Mouse (Mus musculus): ENCODE measurements around the gene St5. TPM values are rescaled to one million over a fixed set of nuclear protein-coding genes. Genes with fewer than 3 reads are reported as not detected.

Gene St5
- polyA plus RNA-seq, 1 experiment from 2014 or later = 58.9 TPM

GRCm38 (mm10) chr7:109617838-109618237, 85.6 kb downstream of the St5 start:
- ATAC-seq = no peak
- Histone ChIP-seq H3K27ac (ENCODE audit: low read length) (peak overlapping the region; percentile 89; the same call in 1 of the 2 replicates), H3K9me3 (ENCODE audit: low read length) (no peaks in the 10 kb centered on the region), H3K4me3 (ENCODE audit: low read depth, low read length) (no peak overlapping the region), H3K9ac (replicated peaks; ENCODE audit: low read depth) (no peak overlapping the region), H3K4me2 (replicated peaks; ENCODE audit: low read depth, low read length) (no peak overlapping the region), H3K27me3 (replicated peaks; ENCODE audit: insufficient read depth, low read length) (no peaks in the 10 kb centered on the region), H3K36me3 (ENCODE audit: insufficient read depth, low read length) (no peaks in the 10 kb centered on the region), H3K4me1 (ENCODE audit: insufficient read depth, low read depth, low read length) (peaks cover 55% of the 10 kb centered on the region)
- peak; percentile 50 for DNase-seq (ENCODE audit: low spot score)
- TF ChIP-seq CTCF (IDR thresholded peaks at IDR 0.05) (no peak), EP300 (IDR thresholded peaks at IDR 0.05) (no peak)
- WGBS = 29% methylated on average over 3 of the region's 3 CpGs

GRCm38 (mm10) chr7:109616034-109616979, 87.1 kb downstream of the St5 start:
- DNase-seq (ENCODE audit: low spot score) (peak; percentile 97), ATAC-seq (peak; percentile 91)
- H3K9ac ChIP-seq (replicated peaks; ENCODE audit: low read depth) = peak overlapping the region; percentile 52
- H3K4me2 ChIP-seq (replicated peaks; ENCODE audit: low read depth, low read length) = peak overlapping the region; percentile 72
- WGBS = 5% methylated on average over 25 of the region's 25 CpGs
- 0 out of 2 replicates have a peak, but pooled peaks have one; percentile 27 for TF ChIP-seq EP300 (IDR thresholded peaks at IDR 0.05)
- TF ChIP-seq CTCF (IDR thresholded peaks at IDR 0.05) = no peak
- H3K36me3 ChIP-seq (ENCODE audit: insufficient read depth, low read length) = no peaks in the 10 kb centered on the region
- peak overlapping the region; percentile 47 for H3K4me3 ChIP-seq (ENCODE audit: low read depth, low read length)
- no peaks in the 10 kb centered on the region for H3K9me3 ChIP-seq (ENCODE audit: low read length)
- no peaks in the 10 kb centered on the region for H3K27me3 ChIP-seq (replicated peaks; ENCODE audit: insufficient read depth, low read length)
- peak overlapping the region; percentile 89 for H3K27ac ChIP-seq (ENCODE audit: low read length)
- peaks cover 54% of the 10 kb centered on the region for H3K4me1 ChIP-seq (ENCODE audit: insufficient read depth, low read depth, low read length)

GRCm38 (mm10) chr7:109615601-109616000, 87.8 kb downstream of the St5 start:
- H3K27me3 ChIP-seq (replicated peaks; ENCODE audit: insufficient read depth, low read length) = no peaks in the 10 kb centered on the region
- WGBS = 26% methylated on average over 4 of the region's 4 CpGs
- peak overlapping the region; percentile 47 for H3K4me3 ChIP-seq (ENCODE audit: low read depth, low read length)
- ATAC-seq (no peak), DNase-seq (ENCODE audit: low spot score) (no peak)
- no peak for TF ChIP-seq CTCF (IDR thresholded peaks at IDR 0.05)
- TF ChIP-seq EP300 (IDR thresholded peaks at IDR 0.05) = no peak
- H3K4me2 ChIP-seq (replicated peaks; ENCODE audit: low read depth, low read length) = peak overlapping the region; percentile 72
- peak overlapping the region; percentile 89 for H3K27ac ChIP-seq (ENCODE audit: low read length)
- no peaks in the 10 kb centered on the region for H3K9me3 ChIP-seq (ENCODE audit: low read length)
- H3K4me1 ChIP-seq (ENCODE audit: insufficient read depth, low read depth, low read length) = peaks cover 55% of the 10 kb centered on the region
- H3K9ac ChIP-seq (replicated peaks; ENCODE audit: low read depth) = peak overlapping the region; percentile 52
- no peaks in the 10 kb centered on the region for H3K36me3 ChIP-seq (ENCODE audit: insufficient read depth, low read length)

- no peak for TF ChIP-seq CTCF (IDR thresholded peaks at IDR 0.05)
- Histone ChIP-seq H3K36me3 (ENCODE audit: insufficient read depth, low read length) (no peaks in the 10 kb centered on the region), H3K9ac (replicated peaks; ENCODE audit: low read depth) (peak overlapping the region; percentile 13), H3K4me2 (replicated peaks; ENCODE audit: low read depth, low read length) (peak overlapping the region; percentile 72), H3K4me3 (ENCODE audit: low read depth, low read length) (peak overlapping the region; percentile 47), H3K27ac (ENCODE audit: low read length) (peak overlapping the region; percentile 89), H3K9me3 (ENCODE audit: low read length) (no peaks in the 10 kb centered on the region), H3K27me3 (replicated peaks; ENCODE audit: insufficient read depth, low read length) (no peaks in the 10 kb centered on the region), H3K4me1 (ENCODE audit: insufficient read depth, low read depth, low read length) (peaks cover 60% of the 10 kb centered on the region)
- no peak for ATAC-seq
- WGBS = 12% methylated on average over 4 of the region's 4 CpGs
- DNase-seq (ENCODE audit: low spot score) = no peak
Measured at GRCm38 (mm10) chr7:109614939-109615338, 88.5 kb downstream of the St5 start.

GRCm38 (mm10) chr7:109613531-109614021, 89.8 kb downstream of the St5 start:
- H3K4me1 ChIP-seq (ENCODE audit: insufficient read depth, low read depth, low read length) = peaks cover 63% of the 10 kb centered on the region
- peak overlapping the region; percentile 72 for H3K4me2 ChIP-seq (replicated peaks; ENCODE audit: low read depth, low read length)
- 16% methylated on average over 5 of the region's 5 CpGs for WGBS
- ATAC-seq (peak; percentile 58), DNase-seq (ENCODE audit: low spot score) (peak; percentile 86)
- no peaks in the 10 kb centered on the region for H3K27me3 ChIP-seq (replicated peaks; ENCODE audit: insufficient read depth, low read length)
- peak overlapping the region; percentile 19 for H3K4me3 ChIP-seq (ENCODE audit: low read depth, low read length)
- peak overlapping the region; percentile 89 for H3K27ac ChIP-seq (ENCODE audit: low read length)
- TF ChIP-seq CTCF (IDR thresholded peaks at IDR 0.05) (no peak), EP300 (IDR thresholded peaks at IDR 0.05) (peak; percentile 76)
- H3K36me3 ChIP-seq (ENCODE audit: insufficient read depth, low read length) = no peaks in the 10 kb centered on the region
- no peak overlapping the region; the same call in 1 of the 2 replicates for H3K9ac ChIP-seq (replicated peaks; ENCODE audit: low read depth)
- H3K9me3 ChIP-seq (ENCODE audit: low read length) = no peaks in the 10 kb centered on the region

GRCm38 (mm10) chr7:109613051-109613450, 90.4 kb downstream of the St5 start:
- ATAC-seq (no peak), DNase-seq (ENCODE audit: low spot score) (no peak)
- 0 out of 2 replicates have a peak overlapping the region, but pooled peaks have one; percentile 20 for H3K27ac ChIP-seq (ENCODE audit: low read length)
- TF ChIP-seq EP300 (IDR thresholded peaks at IDR 0.05) (no peak), CTCF (IDR thresholded peaks at IDR 0.05) (no peak)
- no peak overlapping the region for H3K9ac ChIP-seq (replicated peaks; ENCODE audit: low read depth)
- no peaks in the 10 kb centered on the region for H3K9me3 ChIP-seq (ENCODE audit: low read length)
- H3K4me1 ChIP-seq (ENCODE audit: insufficient read depth, low read depth, low read length) = peaks cover 62% of the 10 kb centered on the region
- no peak overlapping the region for H3K4me3 ChIP-seq (ENCODE audit: low read depth, low read length)
- no peak overlapping the region for H3K4me2 ChIP-seq (replicated peaks; ENCODE audit: low read depth, low read length)
- H3K36me3 ChIP-seq (ENCODE audit: insufficient read depth, low read length) = no peaks in the 10 kb centered on the region
- WGBS = 86% methylated on average over 2 of the region's 3 CpGs
- H3K27me3 ChIP-seq (replicated peaks; ENCODE audit: insufficient read depth, low read length) = no peaks in the 10 kb centered on the region
